Mouse (Mus musculus) right cerebral cortex, postnatal 14 days (tissue): ENCODE data around the gene Btbd18.

ENCODE experiments used
- DNase-seq: peaks from one replicate; pipeline ENCODE4 v3.0.0; 2022

Gene Btbd18

GRCm38 (mm10) chr2:84658806-84659205, at the start of gene Btbd18:
TSS of gene Btbd18 (plus strand) at chr2:84659079.
- no peak for DNase-seq

GRCm38 (mm10) chr2:84612764-84613163, 46.1 kb upstream of the Btbd18 start:
- no peak for DNase-seq

- DNase-seq, result no peak
Observed at GRCm38 (mm10) chr2:84617637-84618515, 41.0 kb upstream of the Btbd18 start.

- DNase-seq, result no peak
Observed at GRCm38 (mm10) chr2:84618914-84619313, 40.0 kb upstream of the Btbd18 start.

GRCm38 (mm10) chr2:84619646-84620340, 39.1 kb upstream of the Btbd18 start:
- DNase-seq, result no peak

GRCm38 (mm10) chr2:84622668-84623067, 36.2 kb upstream of the Btbd18 start:
- no peak for DNase-seq

- no peak for DNase-seq
Observed at GRCm38 (mm10) chr2:84623428-84624119, 35.3 kb upstream of the Btbd18 start.

- no peak for DNase-seq
Observed at GRCm38 (mm10) chr2:84624201-84624600, 34.7 kb upstream of the Btbd18 start.

- no peak for DNase-seq
Observed at GRCm38 (mm10) chr2:84626366-84626975, 32.4 kb upstream of the Btbd18 start.

GRCm38 (mm10) chr2:84627036-84627435, 31.8 kb upstream of the Btbd18 start:
- DNase-seq, result no peak

- DNase-seq, result no peak
Observed at GRCm38 (mm10) chr2:84632001-84632400, 26.9 kb upstream of the Btbd18 start.

- no peak for DNase-seq
Observed at GRCm38 (mm10) chr2:84632999-84633398, 25.9 kb upstream of the Btbd18 start.

- no peak for DNase-seq
Observed at GRCm38 (mm10) chr2:84634006-84634405, 24.9 kb upstream of the Btbd18 start.

- no peak for DNase-seq
Observed at GRCm38 (mm10) chr2:84634934-84635482, 23.9 kb upstream of the Btbd18 start.

- peak; percentile 55 for DNase-seq
Observed at GRCm38 (mm10) chr2:84635611-84636010, 23.3 kb upstream of the Btbd18 start.

GRCm38 (mm10) chr2:84636231-84636741, 22.6 kb upstream of the Btbd18 start:
- DNase-seq, result no peak

- no peak for DNase-seq
Observed at GRCm38 (mm10) chr2:84637452-84638165, 21.3 kb upstream of the Btbd18 start.

GRCm38 (mm10) chr2:84638428-84639220, 20.3 kb upstream of the Btbd18 start:
- DNase-seq, result no peak

GRCm38 (mm10) chr2:84640833-84641232, 18.0 kb upstream of the Btbd18 start:
- DNase-seq, result no peak

- DNase-seq, result no peak
Observed at GRCm38 (mm10) chr2:84646138-84646537, 12.7 kb upstream of the Btbd18 start.

- no peak for DNase-seq
Observed at GRCm38 (mm10) chr2:84647051-84647568, 11.8 kb upstream of the Btbd18 start.
